24 mouse cellular contexts compared by ENCODE assay signal in genomic region chr6:72273153-72273552, GRCm38 (mm10). TPM values are rescaled to one million over a fixed set of nuclear protein-coding genes. Genes with fewer than 3 reads are reported as not detected.
DNase-seq lines count a peak whose midpoint lies in the region; ATAC-seq and TF ChIP-seq lines count a peak whose summit lies in the region.
"Had no signal": no experiment of that assay in that cellular context is flagged by ENCODE, and none has a peak within 500 bp of the region (broad histone marks: within the 10 kb centered on the region; RNA-seq: fewer than 3 reads in every experiment).

No protein-coding gene starts in this region.

- DNase-seq in heart, postnatal 10 days: no peak
- DNase-seq in ES-CJ7 (ENCODE audit: low read depth, low spot score): peak; percentile 23
- DNase-seq in kidney, postnatal 14 days: no peak
- no peak for DNase-seq in cerebellum, adult 2 months
- DNase-seq: adrenal gland, adult 2 months; cerebellum, adult 11-12 months; heart, adult 2 months; heart, postnatal 14 days; kidney, adult 18-20 months; kidney, postnatal 10 days; right cerebral cortex, postnatal 14 days had no signal

- H3K4me2 ChIP-seq in heart, embryonic 13.5 days: no peak overlapping the region
- H3K4me2 ChIP-seq in liver, embryonic 16.5 days (ENCODE audit: low read depth, low read length): peak overlapping the region; percentile 72
- H3K4me2 ChIP-seq: hindbrain, embryonic 15.5 days; neural tube, embryonic 12.5 days had no signal

- H3K4me3 ChIP-seq in heart, embryonic 13.5 days: no peak overlapping the region
- H3K4me3 ChIP-seq in liver, embryonic 16.5 days (ENCODE audit: low read depth, low read length): peak overlapping the region; percentile 13; the same call in 1 of the 2 replicates
- H3K4me3 ChIP-seq in cerebellum, adult 2 months (replicated peaks; ENCODE audit: insufficient read depth, low read depth, low read length): no peak overlapping the region
- H3K4me3 ChIP-seq: embryonic facial prominence, embryonic 10.5 days; heart, adult 2 months; hindbrain, embryonic 15.5 days; left cerebral cortex, adult 2 months; limb, embryonic 10.5 days; midbrain, embryonic 10.5 days; neural tube, embryonic 12.5 days had no signal

- no peak overlapping the region for H3K9ac ChIP-seq in heart, embryonic 13.5 days
- peak overlapping the region; percentile 58 for H3K9ac ChIP-seq in liver, embryonic 16.5 days (ENCODE audit: low read depth, low read length)
- H3K9ac ChIP-seq: hindbrain, embryonic 15.5 days; neural tube, embryonic 12.5 days had no signal

- no peaks in the 10 kb centered on the region for H3K9me3 ChIP-seq in heart, embryonic 13.5 days
- no peaks in the 10 kb centered on the region for H3K9me3 ChIP-seq in liver, embryonic 16.5 days (replicated peaks; ENCODE audit: control insufficient read depth, low read length)
- H3K9me3 ChIP-seq: embryonic facial prominence, embryonic 10.5 days; hindbrain, embryonic 15.5 days; limb, embryonic 10.5 days; midbrain, embryonic 10.5 days; neural tube, embryonic 12.5 days had no signal

- WGBS in heart, embryonic 13.5 days: 62% methylated on average over 6 of the region's 6 CpGs
- WGBS in liver, embryonic 16.5 days (ENCODE audit: insufficient replicate concordance): 38% methylated on average over 6 of the region's 6 CpGs
- 84% methylated on average over 6 of the region's 6 CpGs for WGBS in cerebellum, adult 2 months

- no peaks in the 10 kb centered on the region for H3K36me3 ChIP-seq in heart, embryonic 13.5 days
- no peaks in the 10 kb centered on the region for H3K36me3 ChIP-seq in liver, embryonic 16.5 days (ENCODE audit: control insufficient read depth, insufficient read depth)
- H3K36me3 ChIP-seq: embryonic facial prominence, embryonic 10.5 days; hindbrain, embryonic 15.5 days; limb, embryonic 10.5 days; midbrain, embryonic 10.5 days; neural tube, embryonic 12.5 days had no signal

- TF ChIP-seq CTCF in cerebellum, adult 2 months (IDR thresholded peaks at IDR 0.05; ENCODE audit: borderline replicate concordance, insufficient read depth, low read depth, low read length): no peak

- no peaks in the 10 kb centered on the region for H3K27me3 ChIP-seq in heart, embryonic 13.5 days (replicated peaks)
- no peaks in the 10 kb centered on the region for H3K27me3 ChIP-seq in liver, embryonic 16.5 days (ENCODE audit: control insufficient read depth, insufficient read depth, low read depth, low read length)
- no peaks in the 10 kb centered on the region for H3K27me3 ChIP-seq in cerebellum, adult 2 months (ENCODE audit: control insufficient read depth, insufficient read depth, low read length)
- H3K27me3 ChIP-seq: hindbrain, embryonic 15.5 days; neural tube, embryonic 12.5 days; Patski had no signal

- peaks cover 44% of the 10 kb centered on the region for H3K4me1 ChIP-seq in heart, embryonic 13.5 days
- peaks cover 56% of the 10 kb centered on the region for H3K4me1 ChIP-seq in liver, embryonic 16.5 days (ENCODE audit: control insufficient read depth, low read depth, low read length)
- H3K4me1 ChIP-seq in cerebellum, adult 2 months (ENCODE audit: control insufficient read depth, insufficient read depth, low read length): peaks cover 14% of the 10 kb centered on the region
- H3K4me1 ChIP-seq: neural tube, embryonic 12.5 days had no signal

- H3K27ac ChIP-seq in heart, embryonic 13.5 days (replicated peaks): 0 out of 2 replicates have a peak overlapping the region, but pooled peaks have one; percentile 30
- peak overlapping the region; percentile 94 for H3K27ac ChIP-seq in liver, embryonic 16.5 days (ENCODE audit: low read length)
- H3K27ac ChIP-seq in cerebellum, adult 2 months (ENCODE audit: insufficient read depth, low read length): no peak overlapping the region
- H3K27ac ChIP-seq: embryonic facial prominence, embryonic 10.5 days; heart, adult 2 months; hindbrain, embryonic 15.5 days; left cerebral cortex, adult 2 months; limb, embryonic 10.5 days; midbrain, embryonic 10.5 days; neural tube, embryonic 12.5 days had no signal

- intact Hi-C loops in heart, postnatal 10 days (cut with DNase I): no loop called here

- no peak for ATAC-seq in heart, embryonic 13.5 days (ENCODE audit: extremely low read depth, insufficient number of reproducible peaks, low FRiP score, low TSS enrichment)
- ATAC-seq in erythroid progenitor cell, adult 5-6 weeks (replicated peaks; ENCODE audit: low FRiP score, poor library complexity, severe bottlenecking): peak; percentile 84
- peak; percentile 75 for ATAC-seq in liver, embryonic 16.5 days (ENCODE audit: low read depth)
- ATAC-seq in inflammation-experienced regulatory T-cells, adult 6 months: no peak
- ATAC-seq: Patski had no signal

- no peak for TF ChIP-seq POLR2A in cerebellum, adult 2 months (IDR thresholded peaks at IDR 0.05; ENCODE audit: borderline replicate concordance, insufficient read depth, low read length)

RNA-seq across cellular contexts. Expression of gene Sftpb, which starts 31.3 kb away (rescaled TPM):
- 0.17 and 1.1 TPM in 2 replicates for polyA plus RNA-seq in heart, embryonic 13.5 days (2015; fragmentation: Nextera tagmentation; extraction: Ambion mirVana)
- not detected for total RNA-seq in heart, postnatal 10 days (2021)
- not detected in 2 replicates for total RNA-seq in erythroid progenitor cell, adult 5-6 weeks (2015; ENCODE audit: low replicate concordance)
- not detected in 2 replicates for total RNA-seq in erythroid progenitor cell, adult 5-6 weeks (2017; ENCODE audit: low replicate concordance)
- polyA plus RNA-seq in liver, embryonic 16.5 days (2015; fragmentation: Nextera tagmentation; extraction: Ambion mirVana): not detected in 2 replicates
- not detected for polyA plus RNA-seq in inflammation-experienced regulatory T-cells, adult 6 months (2017; shearing (Covaris generic))
- not detected in 2 replicates for polyA plus RNA-seq in cerebellum, adult 2 months (2012; rRNA removed)
- total RNA-seq: adrenal gland, adult 2 months; gastrocnemius, adult 8-10 months; heart, adult 2 months; left cerebral cortex, adult 2 months; monocyte, adult 5-6 weeks had no signal
- polyA plus RNA-seq: embryonic facial prominence, embryonic 10.5 days; limb, embryonic 10.5 days; midbrain, embryonic 10.5 days; neural tube, embryonic 12.5 days had no signal

RNA-seq across cellular contexts. Expression of gene Atoh8, which starts 37.8 kb away (rescaled TPM):
- polyA plus RNA-seq in heart, embryonic 13.5 days (2015; fragmentation: Nextera tagmentation; extraction: Ambion mirVana): 13.3 and 13.7 TPM in 2 replicates
- total RNA-seq in heart, postnatal 10 days (2021): 1 to 10 TPM; 8.6 TPM
- total RNA-seq in erythroid progenitor cell, adult 5-6 weeks (2015; ENCODE audit: low replicate concordance): not detected in 2 replicates
- total RNA-seq in erythroid progenitor cell, adult 5-6 weeks (2017; ENCODE audit: low replicate concordance): not detected in 2 replicates
- polyA plus RNA-seq in liver, embryonic 16.5 days (2015; fragmentation: Nextera tagmentation; extraction: Ambion mirVana): 0.90 and 0.92 TPM in 2 replicates
- polyA plus RNA-seq in inflammation-experienced regulatory T-cells, adult 6 months (2017; shearing (Covaris generic)): not detected
- 4.4 and 5.9 TPM in 2 replicates for polyA plus RNA-seq in cerebellum, adult 2 months (2012; rRNA removed)
- total RNA-seq: monocyte, adult 5-6 weeks had no signal

Comparison
In these comparisons a context has a peak if more than half of its experiments do, and no peak if none do; other contexts are left out.
1. ATAC-seq: peak in erythroid progenitor cell, adult 5-6 weeks (single experiment) and liver, embryonic 16.5 days (single experiment); none in heart, embryonic 13.5 days (single experiment) and inflammation-experienced regulatory T-cells, adult 6 months (single experiment).